Mouse (Mus musculus): ENCODE data around the gene Hoxa4.

Gene Hoxa4

GRCm38 (mm10) chr6:52216691-52217458 is 25.3 kb upstream of the Hoxa4 start:
- peak; percentile 48 for DNase-seq (ENCODE audit: low spot score)

- DNase-seq (ENCODE audit: low spot score) = peak; percentile 28
Observed at GRCm38 (mm10) chr6:52215771-52216535, 24.4 kb upstream of the Hoxa4 start.

- DNase-seq (ENCODE audit: low spot score) = no peak
Observed at GRCm38 (mm10) chr6:52215070-52215469, 23.5 kb upstream of the Hoxa4 start.

- peak; percentile 8 for DNase-seq (ENCODE audit: low spot score)
Observed at GRCm38 (mm10) chr6:52214271-52214670, 22.7 kb upstream of the Hoxa4 start.

DNA sequence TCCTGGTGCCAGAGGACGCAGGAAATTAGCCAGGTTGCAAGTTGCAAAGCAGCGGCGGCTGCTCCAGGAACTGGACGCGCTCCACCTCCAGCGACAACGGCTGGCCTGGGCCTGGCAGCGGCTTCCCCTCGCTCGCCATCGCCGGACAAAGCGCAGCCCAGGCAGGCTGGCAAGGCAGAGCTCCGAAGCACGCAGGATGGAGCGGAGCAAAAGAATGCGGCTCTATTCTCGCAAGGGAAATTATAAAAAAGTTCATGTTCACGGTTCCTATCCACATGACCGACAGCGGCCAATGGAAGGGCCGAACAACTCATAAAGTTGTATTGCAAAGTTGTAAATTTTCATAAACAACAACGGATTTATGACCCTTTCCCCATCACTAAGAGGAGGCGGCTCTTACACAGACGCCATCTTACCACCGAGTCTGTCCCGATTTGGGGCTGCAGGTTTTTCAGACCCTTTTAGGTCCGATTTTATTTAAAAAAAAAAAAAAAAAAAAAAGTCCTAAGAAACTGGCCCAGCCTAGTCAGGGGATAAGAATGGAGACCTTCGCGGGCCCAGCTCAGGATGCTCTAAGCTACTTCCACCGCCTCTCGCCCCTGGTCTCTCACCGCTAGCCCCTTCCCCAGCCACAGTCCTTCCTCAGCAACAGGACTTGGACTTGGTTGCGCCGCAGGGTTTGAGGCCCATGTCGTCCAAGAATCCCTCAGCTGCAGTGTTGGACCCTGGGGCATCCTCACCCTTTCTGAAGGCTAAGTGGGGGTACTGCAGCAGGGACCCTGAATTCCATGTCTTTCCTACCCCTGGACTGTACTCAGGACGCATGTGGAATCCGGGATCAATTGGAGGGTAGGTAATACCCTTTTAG is 21.8 kb upstream of the Hoxa4 start, which contains the start of the genes Hoxa3 and Gm28308:
Gene Hoxa3 (minus strand): TSS at position 218 of the 868 bp plus-strand sequence.
Gene Gm28308 (minus strand): TSS at position 221 of the 868 bp plus-strand sequence.
- peak; percentile 61 for DNase-seq (ENCODE audit: low spot score)

DNA sequence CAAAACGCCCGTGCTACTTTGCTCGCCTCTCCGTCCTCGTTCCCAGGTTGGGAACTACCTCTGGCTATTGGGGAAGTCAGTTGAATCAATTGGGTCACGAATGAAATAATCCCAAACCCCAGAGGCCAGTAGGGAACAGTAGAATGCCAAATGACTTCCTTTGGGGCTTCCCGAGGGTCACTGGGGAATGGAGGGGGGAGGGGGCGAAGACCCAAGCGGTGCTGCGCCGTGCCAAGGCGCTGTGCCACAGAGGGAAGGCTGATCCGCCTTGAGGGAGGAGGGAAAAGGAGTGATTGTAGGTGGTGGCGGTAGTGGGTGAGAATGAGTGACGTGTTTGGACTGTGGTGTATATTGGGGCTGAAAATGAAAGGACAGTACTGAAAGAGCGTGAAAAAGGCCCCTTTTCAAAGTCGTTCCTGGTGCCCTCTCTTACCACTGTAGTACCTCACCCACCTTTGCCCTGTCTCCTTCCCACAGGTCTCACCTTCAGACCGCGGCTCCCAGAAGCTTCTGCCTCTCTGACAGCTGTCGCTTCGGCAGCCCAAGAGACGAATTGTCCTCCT is 21.1 kb upstream of the Hoxa4 start:
- no peak for DNase-seq (ENCODE audit: low spot score)

GRCm38 (mm10) chr6:52211961-52212360 is 20.4 kb upstream of the Hoxa4 start:
- DNase-seq (ENCODE audit: low spot score) = peak; percentile 31

DNA sequence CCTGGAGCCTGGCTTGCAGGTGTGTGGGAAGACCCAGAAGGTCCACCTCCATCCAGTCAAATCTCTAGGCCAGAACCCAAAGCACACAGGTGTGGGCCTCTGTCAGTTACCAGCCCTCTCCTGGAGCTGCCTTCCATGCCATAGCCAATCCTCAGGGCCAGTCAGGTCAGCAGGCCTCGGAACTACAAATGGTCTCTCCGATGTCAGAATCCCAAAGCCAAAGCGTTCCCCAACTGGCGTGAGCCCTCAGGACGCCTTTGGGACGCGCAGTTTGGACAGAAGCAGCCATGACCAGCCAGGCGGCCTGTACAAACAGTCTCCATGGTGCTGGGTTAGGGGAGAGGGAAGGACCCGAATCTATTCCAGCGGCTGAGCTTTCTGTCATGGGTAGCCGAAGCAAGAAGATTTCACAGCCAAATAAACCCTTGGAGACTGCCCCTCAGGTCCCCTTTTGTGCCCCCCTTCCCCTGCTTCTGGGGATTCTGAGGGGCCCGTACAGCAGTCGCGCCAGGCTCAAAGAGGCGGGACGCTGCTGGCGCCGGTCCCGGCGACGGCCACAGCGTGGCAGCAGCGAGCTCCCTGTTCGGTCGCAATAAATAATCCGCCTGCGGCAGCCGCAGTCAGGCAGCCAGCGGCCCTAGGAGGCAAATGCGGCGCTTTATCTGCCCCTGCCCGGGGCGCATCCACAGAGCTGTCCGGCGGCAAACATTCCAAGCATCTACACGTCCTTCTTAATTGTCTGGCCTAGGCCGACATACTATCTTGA is 19.8 kb upstream of the Hoxa4 start:
- peak; percentile 82 for DNase-seq (ENCODE audit: low spot score)

- no peak for DNase-seq (ENCODE audit: low spot score)
Observed at GRCm38 (mm10) chr6:52209685-52210046, 18.1 kb upstream of the Hoxa4 start.

GRCm38 (mm10) chr6:52208868-52209684 is 17.5 kb upstream of the Hoxa4 start:
- no peak for DNase-seq (ENCODE audit: low spot score)

DNA sequence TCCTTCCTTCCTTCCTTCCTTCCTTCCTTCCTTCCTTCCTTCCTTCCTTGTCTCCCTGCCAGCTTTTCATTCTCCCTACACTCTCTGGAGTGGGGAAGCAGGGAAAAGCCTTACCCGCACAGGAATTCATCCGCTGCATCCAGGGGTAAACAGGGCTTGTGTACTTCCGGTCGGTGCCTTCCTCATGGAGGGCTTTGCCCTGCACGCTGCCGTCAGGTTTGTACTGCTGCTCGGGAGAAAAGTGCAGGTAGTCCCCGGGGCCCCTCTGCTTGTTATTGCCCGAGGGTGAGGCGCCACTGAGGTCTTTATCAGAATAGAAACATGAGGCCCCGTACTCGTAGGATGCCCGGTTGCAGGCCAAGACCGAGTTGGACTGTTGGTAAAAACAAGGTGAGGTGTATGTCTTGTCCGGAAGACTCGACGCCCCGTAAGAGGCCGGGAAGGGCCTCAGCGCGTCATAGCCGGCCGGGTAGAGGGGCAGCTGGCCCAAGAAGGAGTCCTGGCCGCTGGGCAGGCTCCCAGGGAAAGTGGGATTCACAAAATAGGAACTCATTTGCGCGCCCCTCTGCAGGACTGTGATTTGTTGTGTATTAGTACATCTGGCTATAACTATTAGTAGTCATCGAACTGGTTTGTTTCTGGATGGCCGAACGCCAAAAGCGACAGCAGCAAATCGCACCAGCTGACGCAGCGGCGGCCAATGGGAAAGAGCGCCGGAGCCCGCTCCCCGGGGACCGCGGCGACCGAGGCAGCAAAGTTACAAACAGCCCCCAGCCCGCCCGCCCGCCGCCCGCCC is 16.7 kb upstream of the Hoxa4 start, which contains the start of gene Hoxa6:
Gene Hoxa6 (minus strand): TSS at position 651 of the 796 bp plus-strand sequence.
- peak; percentile 55 for DNase-seq (ENCODE audit: low spot score)

DNA sequence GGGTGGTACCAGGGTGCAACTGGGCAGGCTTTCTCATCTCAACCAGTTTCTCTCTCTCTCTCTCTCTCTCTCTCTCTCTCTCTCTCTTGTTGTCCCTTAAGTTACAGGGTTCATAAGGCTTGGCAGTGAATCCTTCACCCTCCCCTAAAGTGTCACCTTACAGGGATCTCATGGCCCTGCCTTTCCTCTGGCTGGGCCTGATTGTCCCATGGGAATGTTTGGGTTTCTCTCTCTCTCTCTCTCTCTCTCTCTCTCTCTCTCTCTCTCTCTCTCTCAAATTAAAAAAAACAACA is 16.1 kb upstream of the Hoxa4 start:
- no peak for DNase-seq (ENCODE audit: low spot score)

- no peak for DNase-seq (ENCODE audit: low spot score)
Observed at GRCm38 (mm10) chr6:52206882-52207683, 15.5 kb upstream of the Hoxa4 start.

- DNase-seq (ENCODE audit: low spot score) = no peak
Observed at GRCm38 (mm10) chr6:52205638-52206621, 14.4 kb upstream of the Hoxa4 start.

GRCm38 (mm10) chr6:52205221-52205620 is 13.7 kb upstream of the Hoxa4 start:
- DNase-seq (ENCODE audit: low spot score) = no peak

DNA sequence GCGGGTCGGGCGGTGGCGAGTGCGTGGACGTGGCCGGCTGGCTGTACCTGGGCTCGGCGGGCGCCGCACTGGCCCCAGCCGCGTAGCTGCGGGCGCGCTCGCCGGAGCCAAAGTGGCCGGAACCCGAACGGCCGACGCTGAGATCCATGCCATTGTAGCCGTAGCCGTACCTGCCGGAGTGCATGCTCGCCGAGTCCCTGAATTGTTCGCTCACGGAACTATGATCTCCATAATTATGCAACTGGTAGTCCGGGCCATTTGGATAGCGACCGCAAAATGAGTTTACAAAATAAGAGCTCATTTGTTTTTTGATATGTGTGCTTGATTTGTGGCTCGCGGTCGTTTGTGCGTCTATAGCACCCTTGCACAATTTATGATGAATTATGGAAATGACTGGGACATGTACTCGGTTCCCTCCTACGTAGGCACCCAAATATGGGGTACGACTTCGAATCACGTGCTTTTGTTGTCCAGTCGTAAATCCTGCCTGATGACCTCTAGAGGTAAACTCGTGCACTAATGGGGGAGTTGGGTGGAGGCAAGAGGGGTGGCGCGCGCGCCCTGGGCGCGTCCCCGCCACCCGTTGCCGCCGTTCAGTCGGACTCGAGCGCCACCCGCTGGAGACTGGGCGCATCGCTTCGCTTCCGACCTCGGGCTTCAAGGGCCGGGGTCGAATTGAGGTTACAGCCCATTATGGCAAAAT is 12.6 kb upstream of the Hoxa4 start, which contains the start of gene Hoxa5:
Gene Hoxa5 (minus strand): TSS at position 538 of the 703 bp plus-strand sequence.
- DNase-seq (ENCODE audit: low spot score) = peak; percentile 80

All from urinary bladder, postnatal 25 days (tissue).